Mouse (Mus musculus): ENCODE results near the gene Rab44. TPM values are rescaled to one million over a fixed set of nuclear protein-coding genes. Genes with fewer than 3 reads are reported as not detected.

The Rab44 gene
- total RNA-seq, 4 experiments from 2014 or later: 0.24 to 0.61 (median 0.56) TPM; not detected in 1

DNA sequence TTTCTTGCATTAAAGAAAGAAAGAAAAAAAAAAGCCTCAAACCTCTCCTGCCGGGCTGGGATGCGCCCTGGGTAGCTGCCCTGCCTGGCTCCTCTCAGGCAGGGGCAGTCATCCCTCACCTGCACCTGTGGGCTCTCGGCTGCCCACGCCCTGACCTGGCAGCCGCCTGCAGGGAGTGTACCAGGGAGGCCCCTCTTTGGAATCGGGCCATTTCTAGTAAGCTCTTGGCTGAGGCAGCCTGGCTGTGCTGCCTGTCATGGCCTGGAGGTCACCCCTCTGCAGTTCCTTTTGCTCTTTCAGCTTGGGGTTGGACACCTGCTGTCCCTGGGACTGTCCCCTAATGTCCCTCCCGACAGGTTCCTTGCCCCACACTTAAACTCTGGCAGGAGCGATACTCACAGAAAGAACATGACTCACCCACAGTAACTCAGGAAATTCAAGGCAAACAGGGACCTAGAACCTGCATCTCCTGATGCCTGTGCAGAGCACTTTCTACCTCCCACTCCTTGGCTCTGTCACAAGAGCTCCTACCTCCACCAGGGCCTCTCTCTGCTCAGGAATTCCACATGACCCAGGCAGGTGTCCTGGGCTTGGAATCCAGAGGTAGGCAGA is 52.1 kb downstream of the Rab44 start:
- no peak for DNase-seq (ENCODE audit: low spot score in 2 of 2)

GRCm38 (mm10) chr17:29167371-29167770 is 53.4 kb downstream of the Rab44 start:
- DNase-seq (ENCODE audit: low spot score in 2 of 2): no peak

DNA sequence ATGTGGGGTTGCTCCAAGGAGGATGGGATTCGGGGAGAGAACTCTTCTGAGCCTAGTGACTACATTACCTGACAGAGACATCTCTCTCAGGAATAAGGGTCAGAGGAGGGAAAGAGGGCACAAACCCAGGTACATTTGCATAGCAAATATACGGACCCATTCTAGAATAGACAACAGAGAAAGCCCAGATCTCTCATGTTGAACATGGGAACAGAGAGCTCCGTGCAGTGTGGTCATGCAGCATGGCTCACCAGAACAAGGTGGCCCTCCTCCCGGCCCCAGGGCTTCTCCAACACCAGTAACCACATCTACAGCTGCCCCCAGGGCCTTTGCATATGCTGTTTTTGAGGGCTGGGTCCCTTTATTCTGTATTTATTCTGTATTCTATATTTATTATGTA is 54.5 kb downstream of the Rab44 start:
- DNase-seq (ENCODE audit: low spot score in 2 of 2): no peak

- no peak for DNase-seq (ENCODE audit: low spot score in 2 of 2)
Measured at GRCm38 (mm10) chr17:29168996-29169601, 55.2 kb downstream of the Rab44 start.

- no peak for DNase-seq (ENCODE audit: low spot score in 2 of 2)
Measured at GRCm38 (mm10) chr17:29170431-29171000, 56.6 kb downstream of the Rab44 start.

DNA sequence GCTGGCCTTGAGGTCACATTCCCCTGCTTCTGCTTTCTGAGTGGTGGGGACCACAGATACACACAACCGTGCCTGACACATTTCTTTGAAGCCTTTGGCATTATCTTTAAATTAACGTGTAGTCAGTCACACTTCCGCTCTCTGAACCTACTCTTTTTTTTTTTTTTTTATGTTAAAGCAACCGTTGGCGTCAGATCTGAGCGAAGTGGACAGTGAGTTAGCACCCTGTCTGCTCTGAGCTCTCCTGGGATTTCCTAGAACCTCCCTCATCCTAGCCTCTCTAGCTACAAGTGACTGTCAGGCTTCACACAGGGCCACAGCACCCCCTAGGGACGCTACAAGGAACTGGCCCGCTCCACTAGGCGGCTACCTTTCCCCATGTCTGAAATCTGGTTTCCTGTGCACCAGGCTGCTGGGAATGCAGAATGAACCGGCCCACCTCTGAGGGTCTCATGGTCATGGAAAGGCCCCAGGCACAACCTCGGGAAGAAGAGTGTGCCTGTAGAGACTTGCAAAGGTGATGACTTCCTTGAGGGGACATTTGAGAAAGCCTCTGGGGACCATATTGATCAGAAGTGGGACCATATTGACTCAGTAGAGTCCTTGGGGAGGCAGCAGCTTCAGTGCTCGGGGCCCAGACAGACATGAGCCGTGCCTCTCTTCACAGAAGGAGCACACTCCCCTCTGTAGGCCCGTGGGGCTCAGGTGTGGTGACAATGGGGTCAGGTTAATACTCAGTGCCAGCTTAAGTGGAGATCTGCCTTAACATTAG is 57.2 kb downstream of the Rab44 start:
- peak; percentile 66 to 72 for DNase-seq (ENCODE audit: low spot score in 2 of 2)

GRCm38 (mm10) chr17:29172062-29172461 is 58.1 kb downstream of the Rab44 start:
- no peak for DNase-seq (ENCODE audit: low spot score in 2 of 2)

DNA sequence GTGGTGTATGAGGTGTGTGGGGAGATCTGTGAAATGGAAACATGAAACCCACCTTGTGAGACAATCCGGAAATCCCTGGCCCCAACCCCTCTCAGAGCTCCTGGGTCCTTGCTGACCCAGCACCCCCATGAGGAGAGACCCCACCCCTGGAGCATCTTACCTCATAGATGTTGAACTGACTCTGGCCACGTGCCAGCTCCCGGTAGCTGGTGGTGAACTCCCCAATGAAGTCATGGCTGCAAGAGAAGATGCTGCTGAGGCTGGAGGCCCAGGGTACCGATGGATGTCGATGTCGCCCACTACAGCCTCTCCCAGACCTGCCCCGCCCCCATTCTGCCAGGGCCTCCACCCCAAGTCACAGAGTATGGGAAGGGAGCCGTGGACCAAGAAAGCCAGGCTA is 59.2 kb downstream of the Rab44 start:
- DNase-seq (ENCODE audit: low spot score in 2 of 2): no peak

DNA sequence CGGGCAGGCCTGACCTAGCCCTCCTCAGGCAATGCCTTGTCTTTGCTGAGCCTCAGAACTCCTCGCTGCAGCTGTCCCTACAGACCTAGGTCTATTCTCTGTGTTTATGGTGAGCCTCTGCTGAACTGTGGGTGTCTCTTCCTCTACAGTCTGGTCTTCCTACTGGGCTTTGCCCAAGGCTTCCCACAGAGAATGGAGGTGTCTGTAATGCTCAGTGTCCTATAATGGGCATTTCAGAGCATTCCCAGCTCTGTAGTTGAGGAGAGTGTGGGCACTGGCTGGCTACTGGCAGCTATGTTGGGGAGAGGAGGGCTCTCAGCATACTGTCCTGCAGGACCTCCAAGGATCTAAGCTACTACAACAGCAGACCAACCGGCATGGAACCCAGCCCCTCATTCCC is 61.7 kb downstream of the Rab44 start:
- DNase-seq (ENCODE audit: low spot score in 2 of 2): no peak

GRCm38 (mm10) chr17:29176391-29177267 is 62.7 kb downstream of the Rab44 start:
- peak; percentile 40 to 43 for DNase-seq (ENCODE audit: low spot score in 2 of 2)

- no peak for DNase-seq (ENCODE audit: low spot score in 2 of 2)
Measured at GRCm38 (mm10) chr17:29178503-29179059, 64.6 kb downstream of the Rab44 start.

- DNase-seq (ENCODE audit: low spot score in 2 of 2): no peak
Measured at GRCm38 (mm10) chr17:29179917-29180316, 66.0 kb downstream of the Rab44 start.

DNA sequence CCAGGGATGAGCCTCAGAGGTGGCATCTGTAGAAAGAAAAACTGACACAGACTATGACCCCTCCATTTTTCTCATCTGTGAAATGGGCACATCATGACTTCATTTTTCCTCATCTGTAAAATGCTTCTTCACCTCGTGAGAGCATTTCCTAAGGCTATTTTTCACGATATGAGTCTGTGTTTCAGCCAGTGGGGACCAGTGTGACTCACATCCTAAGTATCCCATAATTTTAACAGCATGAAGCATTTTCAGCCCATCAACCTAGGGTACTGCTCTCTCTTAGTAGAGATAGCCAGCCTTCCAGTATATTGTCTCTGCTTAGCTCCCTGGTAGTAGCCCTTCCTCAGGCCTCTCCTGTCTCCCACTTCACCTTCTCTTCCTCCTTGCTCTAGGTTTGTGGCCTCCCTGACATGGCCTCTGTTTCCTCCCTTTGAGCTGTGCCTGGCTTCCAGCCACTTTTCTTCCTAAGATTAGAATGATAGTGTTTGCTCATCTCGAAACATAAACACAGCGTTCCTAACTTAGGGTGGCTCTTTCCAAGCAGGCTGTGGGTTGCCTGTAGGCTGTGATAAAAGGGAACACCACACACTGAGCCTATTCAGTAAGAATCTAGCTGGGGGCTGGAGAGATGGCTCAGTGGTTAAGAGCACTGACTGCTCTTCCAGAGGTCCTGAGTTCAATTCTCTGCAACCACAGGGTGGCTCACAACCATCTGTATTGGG is 66.6 kb downstream of the Rab44 start:
- DNase-seq (ENCODE audit: low spot score in 2 of 2): no peak

- no peak for DNase-seq (ENCODE audit: low spot score in 2 of 2)
Measured at GRCm38 (mm10) chr17:29181751-29182150, 67.8 kb downstream of the Rab44 start.

DNA sequence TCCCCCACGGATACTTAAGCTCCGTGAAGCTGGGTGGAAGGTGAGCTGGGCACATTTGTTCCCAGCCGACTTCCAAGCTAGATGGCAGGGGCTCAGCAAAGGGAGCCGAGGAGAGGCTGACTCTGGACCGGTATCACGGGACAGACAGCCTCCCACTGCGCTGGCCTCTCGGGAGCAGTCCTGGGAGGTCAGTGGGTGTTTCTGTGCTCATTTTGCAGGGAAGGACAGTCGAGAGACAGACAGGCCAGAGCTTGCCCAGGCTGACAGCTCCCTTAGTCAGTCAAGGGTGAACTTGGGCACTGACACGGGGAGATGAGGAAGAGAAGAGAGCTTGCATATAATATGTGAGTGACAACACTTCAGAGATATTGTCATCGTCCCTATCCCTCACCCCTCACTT is 69.2 kb downstream of the Rab44 start:
- no peak for DNase-seq (ENCODE audit: low spot score in 2 of 2)

DNA sequence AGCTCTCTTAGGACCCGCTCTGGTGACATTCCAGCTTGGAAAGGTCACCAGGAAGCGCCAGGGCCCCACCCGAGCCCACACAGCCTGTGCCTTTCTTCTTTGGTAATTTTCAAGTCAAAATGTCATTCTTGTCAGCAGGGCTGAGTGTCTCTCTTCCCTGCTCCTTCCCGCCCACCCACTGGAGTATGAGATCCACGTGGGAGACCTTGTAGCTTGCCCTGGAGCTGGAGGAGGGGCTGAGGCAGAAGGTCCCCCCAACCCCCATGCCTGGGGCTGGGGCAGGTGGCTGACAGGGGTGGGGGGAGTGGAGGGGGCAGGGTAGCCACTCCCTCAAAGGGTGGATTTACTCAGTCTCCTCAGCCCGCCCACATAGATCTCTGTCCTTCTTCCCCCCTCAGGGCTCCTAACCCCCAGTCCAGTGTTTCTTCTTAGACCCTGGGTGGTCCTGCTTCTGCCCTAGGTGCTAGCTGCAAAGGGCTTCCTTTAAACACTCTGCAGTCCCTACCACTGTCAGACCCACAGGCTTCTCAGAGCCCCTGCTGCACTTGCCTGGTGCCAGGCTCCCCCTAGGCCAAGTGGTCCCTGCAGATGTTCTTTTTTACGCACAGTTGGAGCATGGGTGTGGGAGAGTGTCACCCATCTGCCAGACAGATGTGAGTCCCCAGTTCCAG is 71.6 kb downstream of the Rab44 start:
- no peak for DNase-seq (ENCODE audit: low spot score in 2 of 2)

GRCm38 (mm10) chr17:29186989-29187859 is 73.3 kb downstream of the Rab44 start:
- no peak for DNase-seq (ENCODE audit: low spot score in 2 of 2)

DNA sequence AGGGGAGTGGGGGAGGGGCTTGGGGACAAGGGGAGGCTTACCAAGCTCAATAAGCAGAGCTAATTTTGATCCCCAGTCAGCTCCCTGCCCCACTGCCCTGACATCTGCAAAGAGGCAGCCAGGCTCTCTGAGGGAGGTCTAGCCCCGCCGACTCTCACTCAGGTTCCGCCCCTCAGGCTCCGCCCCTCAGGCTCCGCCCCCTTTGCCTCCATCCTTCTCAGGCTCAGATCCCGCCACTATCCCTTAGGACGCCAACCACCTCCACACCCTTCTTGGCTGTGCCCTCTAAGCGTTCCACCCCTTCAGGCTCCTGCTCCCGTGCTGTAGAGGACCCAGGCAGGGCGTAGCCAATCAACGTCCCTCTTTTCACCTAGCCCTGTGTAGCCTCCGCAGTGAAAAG is 75.0 kb downstream of the Rab44 start:
- DNase-seq (ENCODE audit: low spot score in 2 of 2): no peak

DNA sequence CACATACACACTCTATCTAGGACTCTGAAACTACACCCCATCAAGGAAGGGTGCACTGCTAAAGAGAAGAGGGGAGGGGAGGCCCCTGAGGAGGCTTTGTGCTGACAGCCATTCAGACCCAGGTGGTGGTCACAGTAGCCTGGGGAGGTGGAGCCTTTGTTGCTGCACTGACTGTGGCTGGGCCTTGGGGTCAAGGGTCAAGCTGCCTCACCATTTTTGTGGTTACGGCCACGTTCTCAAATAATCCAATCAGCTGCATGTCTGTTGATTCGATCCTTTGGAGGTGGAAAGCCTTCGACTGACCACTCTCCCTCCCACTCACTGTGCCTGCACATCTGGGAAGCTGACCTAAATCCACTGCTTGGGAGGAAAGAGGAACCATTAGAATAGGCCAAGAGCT is 81.6 kb downstream of the Rab44 start:
- DNase-seq (ENCODE audit: low spot score in 2 of 2): no peak
